Mouse (Mus musculus) heart, adult 8-10 months (tissue): Measurements from ENCODE around the gene Adgrb2. TPM values are rescaled to one million over a fixed set of nuclear protein-coding genes. Genes with fewer than 3 reads are reported as not detected.

Experiments
- DNase-seq: peaks from one replicate; pipeline ENCODE4 v3.0.0; 2022; ENCODE audit warnings: low spot score
- total RNA-seq, 4 experiments: library from RNA; stranded (reverse); gene quantifications; 2 replicates each; pipeline ENCODE4 v1.2.4; 2022

Adgrb2 gene
- total RNA-seq, 4 experiments from 2014 or later = 1.7 to 2.3 (median 1.9) TPM

- peak; percentile 13 for DNase-seq
Observed at GRCm38 (mm10) chr4:129987825-129988504, 3.3 kb downstream of the Adgrb2 start.

- no peak for DNase-seq
Observed at GRCm38 (mm10) chr4:129989925-129990324, 5.3 kb downstream of the Adgrb2 start.

- no peak for DNase-seq
Observed at GRCm38 (mm10) chr4:129992720-129993119, 8.1 kb downstream of the Adgrb2 start.

GRCm38 (mm10) chr4:129993213-129993612 is 8.5 kb downstream of the Adgrb2 start:
- no peak for DNase-seq

GRCm38 (mm10) chr4:129993944-129994695 is 9.4 kb downstream of the Adgrb2 start:
- no peak for DNase-seq

- DNase-seq = no peak
Observed at GRCm38 (mm10) chr4:129994728-129995127, 10.1 kb downstream of the Adgrb2 start.

GRCm38 (mm10) chr4:129995255-129995654 is 10.6 kb downstream of the Adgrb2 start:
- no peak for DNase-seq

GRCm38 (mm10) chr4:129996015-129996414 is 11.3 kb downstream of the Adgrb2 start:
- DNase-seq = no peak

GRCm38 (mm10) chr4:129998124-129998523 is 13.5 kb downstream of the Adgrb2 start:
- DNase-seq = no peak

GRCm38 (mm10) chr4:130001710-130002109 is 17.0 kb downstream of the Adgrb2 start:
- no peak for DNase-seq

- no peak for DNase-seq
Observed at GRCm38 (mm10) chr4:130002157-130002556, 17.5 kb downstream of the Adgrb2 start.

- DNase-seq = no peak
Observed at GRCm38 (mm10) chr4:130005593-130005992, 20.9 kb downstream of the Adgrb2 start.

GRCm38 (mm10) chr4:130006533-130006932 is 21.9 kb downstream of the Adgrb2 start:
- DNase-seq = no peak

- DNase-seq = no peak
Observed at GRCm38 (mm10) chr4:130009043-130009442, 24.4 kb downstream of the Adgrb2 start.

- no peak for DNase-seq
Observed at GRCm38 (mm10) chr4:130010723-130011122, 26.1 kb downstream of the Adgrb2 start.

GRCm38 (mm10) chr4:130012234-130012633 is 27.6 kb downstream of the Adgrb2 start:
- DNase-seq = no peak

GRCm38 (mm10) chr4:130013111-130013510 is 28.4 kb downstream of the Adgrb2 start:
- DNase-seq = no peak

GRCm38 (mm10) chr4:130016010-130016409 is 31.3 kb downstream of the Adgrb2 start:
- DNase-seq = no peak

GRCm38 (mm10) chr4:130017036-130017674 is 32.5 kb downstream of the Adgrb2 start:
- no peak for DNase-seq

GRCm38 (mm10) chr4:130022952-130023351 is 38.3 kb downstream of the Adgrb2 start:
- no peak for DNase-seq

GRCm38 (mm10) chr4:130023511-130024231 is 39.0 kb downstream of the Adgrb2 start:
- DNase-seq = no peak

GRCm38 (mm10) chr4:130025544-130025943 is 40.9 kb downstream of the Adgrb2 start:
- DNase-seq = no peak
